Mouse (Mus musculus): ENCODE data around the gene Vmn1r239-ps. TPM values are rescaled to one million over a fixed set of nuclear protein-coding genes. Genes with fewer than 3 reads are reported as not detected.

Gene Vmn1r239-ps
- not detected for polyA plus RNA-seq (2014; fragmentation: Illumina TruSeq; extraction: RNeasy Lipid Tissue Mini Kit (QIAGEN cat#74804); ENCODE audit: low read depth, low replicate concordance)

GRCm38 (mm10) chrX:147453610-147454009 is at the start of gene Vmn1r239-ps:
Gene Vmn1r239-ps, minus strand, starts transcription at chrX:147453710.

GRCm38 (mm10) chrX:147429129-147429528 is 24.4 kb downstream of the Vmn1r239-ps start, which contains the start of gene Il13ra2:
Gene Il13ra2, minus strand, starts transcription at chrX:147429192.

Other genes with a start within 250 kb of the Vmn1r239-ps start
- gene Il13ra2, start 24.5 kb downstream of the Vmn1r239-ps start, polyA plus RNA-seq (2014; fragmentation: Illumina TruSeq; extraction: RNeasy Lipid Tissue Mini Kit (QIAGEN cat#74804); ENCODE audit: low read depth, low replicate concordance), result not detected
- gene Lrch2, start 100.4 kb upstream of the Vmn1r239-ps start, polyA plus RNA-seq (2014; fragmentation: Illumina TruSeq; extraction: RNeasy Lipid Tissue Mini Kit (QIAGEN cat#74804); ENCODE audit: low read depth, low replicate concordance), result 2.5 TPM

All from kidney, adult 10 weeks (tissue).